Mouse (Mus musculus) kidney, adult 2 months (tissue): ENCODE results near the gene Kat2b. TPM values are rescaled to one million over a fixed set of nuclear protein-coding genes. Genes with fewer than 3 reads are reported as not detected.
"Not testable (repeated sequence)": the region's sequence is repeated elsewhere in the genome, so short reads cannot be mapped to it uniquely, and the experiment has no call there.

Experiments
- DNase-seq: peaks from one replicate; pipeline ENCODE4 v3.0.0; 2021
- H3K27ac ChIP-seq: fragments of 200-500 bp; 2 replicates; pipeline ENCODE4 v1.5.1; 2012; ENCODE audit warnings: low read depth, low read length, control low read depth, inconsistent platforms; ENCODE audit not compliant: insufficient read depth
- H3K27me3 ChIP-seq: fragments of 200-500 bp; replicated peaks from 2 replicates; pipeline ENCODE4 v1.6.1; 2012; ENCODE audit warnings: mild to moderate bottlenecking, moderate library complexity, low read length, inconsistent platforms; ENCODE audit not compliant: control insufficient read depth, insufficient read depth
- H3K36me3 ChIP-seq: fragments of 200-500 bp; 2 replicates; pipeline ENCODE4 v1.6.1; 2012; ENCODE audit warnings: mild to moderate bottlenecking, moderate library complexity, low read length, inconsistent platforms; ENCODE audit not compliant: control insufficient read depth, insufficient read depth
- H3K4me1 ChIP-seq: fragments of 200-500 bp; 2 replicates; pipeline ENCODE4 v1.6.1; 2011; ENCODE audit warnings: low read length; ENCODE audit not compliant: control insufficient read depth, insufficient read depth
- H3K4me3 ChIP-seq: fragments of 200-500 bp; 2 replicates; pipeline ENCODE4 v1.5.1; 2011; ENCODE audit warnings: mild to moderate bottlenecking, low read depth, low read length, control low read depth; ENCODE audit not compliant: insufficient read depth
- CTCF ChIP-seq: fragments of 200-500 bp; conservative IDR thresholded peaks from 2 replicates; pipeline ENCODE4 v1.5.1; 2011; ENCODE audit warnings: low read depth, mild to moderate bottlenecking, control low read depth, low read length, moderate library complexity, mixed read lengths; ENCODE audit not compliant: insufficient read depth, insufficient read length
- POLR2A ChIP-seq: fragments of 200-500 bp; IDR thresholded peaks from one replicate; pipeline ENCODE4 v1.6.1; 2011; ENCODE audit warnings: low read depth, low read length, control low read depth
- WGBS: fragments of 180-500 bp; shearing (Covaris S2); methylation state at CpG from one replicate; pipeline ENCODE4 v1.1.7; 2018; 5-methylcytosine and 5-hydroxymethylcytosine counted together
- polyA plus RNA-seq: library from polyadenylated mRNA; depleted of rRNA; stranded (reverse); fragments of >200 nt; gene quantifications from 2 replicates; pipeline ENCODE4 v1.2.3, GENCODE M21; 2012

Kat2b gene
- polyA plus RNA-seq, 1 experiment, result 15.5 TPM

- H3K36me3 ChIP-seq, result no peaks in the 10 kb centered on the region
- no peak overlapping the region for H3K4me3 ChIP-seq
- H3K4me1 ChIP-seq, result peaks cover 10% of the 10 kb centered on the region
- no peaks in the 10 kb centered on the region for H3K27me3 ChIP-seq
- no peak for DNase-seq
- TF ChIP-seq CTCF (no peak), POLR2A (no peak)
- H3K27ac ChIP-seq, result no peak overlapping the region
- WGBS, result 90% methylated on average over 6 of the region's 6 CpGs
Observed at GRCm38 (mm10) chr17:53590110-53590509, 23.4 kb downstream of the Kat2b start.

GRCm38 (mm10) chr17:53591910-53592309, 25.2 kb downstream of the Kat2b start:
- no peaks in the 10 kb centered on the region for H3K36me3 ChIP-seq
- WGBS, result 84% methylated on average over 5 of the region's 5 CpGs
- H3K27me3 ChIP-seq, result no peaks in the 10 kb centered on the region
- TF ChIP-seq CTCF (no peak), POLR2A (no peak)
- H3K27ac ChIP-seq, result no peak overlapping the region
- no peak for DNase-seq
- no peak overlapping the region for H3K4me3 ChIP-seq
- peaks cover 12% of the 10 kb centered on the region for H3K4me1 ChIP-seq

- H3K36me3 ChIP-seq, result no peaks in the 10 kb centered on the region
- no peaks in the 10 kb centered on the region for H3K27me3 ChIP-seq
- no peak overlapping the region for H3K4me3 ChIP-seq
- DNase-seq, result no peak
- WGBS, result 82% methylated on average over 4 of the region's 4 CpGs
- no peak overlapping the region for H3K27ac ChIP-seq
- TF ChIP-seq CTCF, result no peak
- peaks cover 4% of the 10 kb centered on the region; the same call in 1 of the 2 replicates for H3K4me1 ChIP-seq
Observed at GRCm38 (mm10) chr17:53594590-53594989, 27.9 kb downstream of the Kat2b start.

GRCm38 (mm10) chr17:53595527-53595926, 28.9 kb downstream of the Kat2b start:
- DNase-seq, result no peak
- no peak overlapping the region for H3K27ac ChIP-seq
- TF ChIP-seq CTCF (no peak), POLR2A (no peak)
- peaks cover 4% of the 10 kb centered on the region; the same call in 1 of the 2 replicates for H3K4me1 ChIP-seq
- WGBS, result 78% methylated on average over 8 of the region's 8 CpGs
- no peak overlapping the region for H3K4me3 ChIP-seq
- H3K27me3 ChIP-seq, result no peaks in the 10 kb centered on the region
- no peaks in the 10 kb centered on the region for H3K36me3 ChIP-seq

GRCm38 (mm10) chr17:53596314-53596882, 29.7 kb downstream of the Kat2b start:
- Histone ChIP-seq H3K27ac (no peak overlapping the region), H3K4me3 (no peak overlapping the region), H3K4me1 (peaks cover 4% of the 10 kb centered on the region; the same call in 1 of the 2 replicates), H3K27me3 (no peaks in the 10 kb centered on the region), H3K36me3 (no peaks in the 10 kb centered on the region)
- WGBS, result 40% methylated on average over 3 of the region's 3 CpGs
- TF ChIP-seq POLR2A (no peak), CTCF (no peak)
- DNase-seq, result peak; percentile 47

GRCm38 (mm10) chr17:53596941-53597790, 30.5 kb downstream of the Kat2b start:
- Histone ChIP-seq H3K4me3 (no peak overlapping the region), H3K27ac (no peak overlapping the region), H3K36me3 (no peaks in the 10 kb centered on the region), H3K27me3 (no peaks in the 10 kb centered on the region), H3K4me1 (peaks cover 4% of the 10 kb centered on the region; the same call in 1 of the 2 replicates)
- TF ChIP-seq CTCF (no peak), POLR2A (no peak)
- DNase-seq, result no peak
- 69% methylated on average over 11 of the region's 11 CpGs for WGBS

- TF ChIP-seq POLR2A, result no peak
- no peak for TF ChIP-seq CTCF
- no peak for DNase-seq
- 98% methylated on average over 4 of the region's 4 CpGs for WGBS
- Histone ChIP-seq H3K4me1 (peaks cover 4% of the 10 kb centered on the region; the same call in 1 of the 2 replicates), H3K27ac (no peak overlapping the region), H3K4me3 (no peak overlapping the region), H3K36me3 (no peaks in the 10 kb centered on the region), H3K27me3 (no peaks in the 10 kb centered on the region)
Observed at GRCm38 (mm10) chr17:53598571-53598970, 31.9 kb downstream of the Kat2b start.

GRCm38 (mm10) chr17:53603236-53603635, 36.6 kb downstream of the Kat2b start:
- H3K36me3 ChIP-seq, result not testable (repeated sequence)
- no CpG with 5 or more reads among the region's 7 CpGs for WGBS

GRCm38 (mm10) chr17:53606082-53606481, 39.4 kb downstream of the Kat2b start:
- not testable (repeated sequence) for H3K36me3 ChIP-seq, H3K4me3 ChIP-seq, H3K4me1 ChIP-seq, H3K27me3 ChIP-seq, H3K27ac ChIP-seq, DNase-seq
- WGBS, result no CpG with 5 or more reads among the region's 7 CpGs

More at GRCm38 (mm10) chr17:53603236-53603635, 36.6 kb downstream of the Kat2b start:
- H3K27ac ChIP-seq, H3K4me1 ChIP-seq, DNase-seq, H3K4me3 ChIP-seq, H3K27me3 ChIP-seq: not testable (repeated sequence)

- no CpG with 5 or more reads among the region's 7 CpGs for WGBS
Observed at GRCm38 (mm10) chr17:53608924-53609323, 42.3 kb downstream of the Kat2b start.

More at GRCm38 (mm10) chr17:53608924-53609323, 42.3 kb downstream of the Kat2b start:
- DNase-seq, H3K36me3 ChIP-seq, H3K27ac ChIP-seq, H3K27me3 ChIP-seq, H3K4me3 ChIP-seq, H3K4me1 ChIP-seq: not testable (repeated sequence)
